Mouse (Mus musculus) frontal cortex, postnatal 10 days (tissue): ENCODE results near the gene Nrtn.
A peak's percentile ranks its signal among the peaks of the same experiment; 100 is the strongest.

Experiments
- DNase-seq, 2 experiments: peaks; one replicate each; pipeline ENCODE4 v3.0.0; 2022; ENCODE audit warnings: low spot score in 2 of 2, mixed read lengths in 1 of 2

The Nrtn gene

DNA sequence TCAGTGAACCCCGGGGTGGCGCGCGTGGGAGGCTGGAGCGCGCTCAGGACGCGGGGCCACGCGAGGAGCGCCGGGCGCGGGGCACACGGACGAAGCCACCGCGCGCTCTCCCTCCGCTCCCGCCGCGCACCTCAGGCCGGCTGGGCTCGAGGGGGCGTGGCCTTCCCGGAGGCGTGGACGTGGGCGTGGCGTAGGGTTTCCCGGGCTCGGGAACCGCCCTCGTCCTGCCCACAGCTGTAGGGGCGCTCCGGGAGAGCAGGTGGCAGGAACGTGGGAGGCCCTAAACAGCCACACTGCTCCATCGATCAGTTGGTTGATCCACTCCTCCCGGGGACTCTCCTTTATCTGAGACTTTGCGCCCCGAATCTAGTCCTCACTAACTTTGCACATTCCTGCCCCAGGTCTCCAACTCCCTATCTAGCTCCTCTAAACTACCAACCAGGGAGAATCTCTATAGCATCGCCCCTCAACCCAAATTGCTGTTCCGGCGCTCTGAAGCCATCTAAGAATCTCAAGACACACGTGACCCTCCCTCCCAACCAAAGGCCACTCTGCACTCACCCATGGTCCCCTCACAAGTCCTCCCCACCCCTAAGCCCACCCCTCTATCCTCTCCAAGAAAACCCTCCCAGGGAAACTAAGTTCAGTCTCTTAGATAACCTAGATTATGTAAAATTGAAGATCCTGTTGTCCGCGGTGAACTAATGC, at the start of gene Nrtn:
TSS of gene Nrtn (minus strand) at position 115 of the 708 bp plus-strand sequence.
- DNase-seq, result peak in 1 of 2 experiments; percentile 64

- no peak for DNase-seq
These were observed 48.5 kb upstream of the Nrtn start for GRCm38 (mm10) chr17:56805784-56806183.

GRCm38 (mm10) chr17:56804952-56805351, 47.6 kb upstream of the Nrtn start:
- no peak for DNase-seq

- no peak for DNase-seq
These were observed 44.7 kb upstream of the Nrtn start for GRCm38 (mm10) chr17:56802065-56802464.

DNA sequence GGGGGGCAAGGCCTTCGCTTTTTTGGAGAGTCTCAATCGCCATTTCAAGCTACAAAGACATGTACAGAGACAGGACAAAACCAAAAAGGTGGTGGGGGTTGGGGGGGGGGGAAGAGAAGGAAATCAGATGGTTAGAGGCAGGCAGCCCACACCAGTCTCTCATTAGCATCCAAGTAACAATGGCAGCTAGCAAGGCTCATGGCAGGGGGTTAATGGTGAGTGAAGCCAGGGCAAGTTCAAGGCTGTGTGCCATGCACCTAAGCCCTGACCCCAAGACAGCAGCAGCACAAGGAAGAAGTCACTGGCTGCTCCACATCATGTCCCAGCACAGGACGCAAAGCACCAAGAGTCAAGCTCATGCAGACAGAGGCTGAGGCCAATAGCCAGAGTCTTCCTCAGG, 41.9 kb upstream of the Nrtn start:
- DNase-seq, result no peak

DNA sequence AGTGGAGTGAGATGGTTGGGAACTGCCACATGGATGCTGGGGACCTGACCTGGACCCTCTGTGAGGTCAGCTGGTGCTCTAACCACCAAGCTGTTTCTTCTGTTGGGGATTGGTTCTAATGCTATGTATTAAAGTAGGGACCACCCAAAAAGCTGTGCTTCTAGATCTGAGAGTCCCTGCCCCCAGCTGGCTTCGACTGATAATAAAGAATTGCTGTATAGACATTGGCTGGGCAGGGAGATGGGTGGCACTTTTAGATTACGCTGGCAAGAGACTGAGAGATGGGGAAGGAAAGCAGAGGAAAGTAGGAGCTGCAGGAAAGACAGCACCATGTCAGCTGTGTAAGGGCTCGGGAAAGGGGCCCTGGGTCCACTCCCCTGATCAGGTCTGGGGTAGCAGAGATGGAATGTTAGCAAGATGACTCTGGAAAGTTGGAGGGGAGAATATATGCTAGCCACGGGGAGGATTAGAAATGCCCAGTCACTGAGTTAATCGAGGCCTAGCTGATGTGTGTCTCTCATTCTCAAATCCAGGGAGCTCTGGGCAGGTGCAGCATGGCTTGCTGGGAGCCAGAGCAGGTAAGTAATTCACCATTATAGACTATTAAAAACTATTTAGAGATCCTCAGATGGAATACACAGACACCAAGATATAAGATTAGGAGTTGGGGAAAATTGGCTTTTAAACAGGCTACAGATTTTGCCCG, 36.4 kb upstream of the Nrtn start:
- DNase-seq, result no peak

DNA sequence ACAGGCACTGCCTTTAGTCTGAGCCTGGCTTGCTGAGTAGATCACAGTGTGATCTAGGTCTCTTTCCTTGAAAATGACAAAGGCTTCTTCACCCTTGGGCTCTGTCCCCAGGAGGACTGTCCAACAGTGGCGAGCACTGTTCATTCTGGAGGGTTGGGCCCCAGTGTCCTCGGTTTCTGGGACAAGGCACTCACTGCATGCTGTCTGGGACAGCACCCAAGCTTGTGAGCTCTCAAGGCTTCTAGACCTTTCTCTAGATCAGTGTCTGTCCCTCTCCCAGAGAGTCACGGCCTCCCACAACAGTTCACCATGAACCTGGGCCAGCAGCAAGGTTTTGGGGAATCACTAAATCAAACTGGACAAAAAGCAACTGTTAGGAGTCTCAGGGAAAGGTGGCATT, 35.3 kb upstream of the Nrtn start:
- DNase-seq, result no peak

DNA sequence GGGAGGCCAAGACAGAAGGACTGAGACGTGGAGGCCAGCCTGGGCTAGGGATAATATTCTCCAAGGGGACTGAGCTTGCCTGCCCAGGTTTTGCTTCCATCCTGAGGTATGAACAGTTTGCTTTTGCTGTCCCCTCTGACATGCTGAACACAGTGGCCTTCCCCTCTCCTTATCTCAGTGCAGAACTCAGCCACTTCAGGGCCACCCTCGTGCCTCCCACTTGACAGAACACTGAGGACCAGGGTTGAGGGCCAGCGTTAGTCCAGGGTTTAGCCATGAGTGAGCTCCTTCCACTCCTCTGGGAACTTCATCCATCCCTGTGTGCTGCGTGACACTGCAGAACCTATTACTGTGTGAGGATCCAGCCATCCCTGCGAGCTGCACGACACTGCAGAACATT, 32.0 kb upstream of the Nrtn start:
- DNase-seq, result no peak

- DNase-seq, result no peak
These were observed 31.6 kb upstream of the Nrtn start for GRCm38 (mm10) chr17:56788886-56789285.

GRCm38 (mm10) chr17:56780291-56780978, 23.1 kb upstream of the Nrtn start:
- no peak for DNase-seq

DNA sequence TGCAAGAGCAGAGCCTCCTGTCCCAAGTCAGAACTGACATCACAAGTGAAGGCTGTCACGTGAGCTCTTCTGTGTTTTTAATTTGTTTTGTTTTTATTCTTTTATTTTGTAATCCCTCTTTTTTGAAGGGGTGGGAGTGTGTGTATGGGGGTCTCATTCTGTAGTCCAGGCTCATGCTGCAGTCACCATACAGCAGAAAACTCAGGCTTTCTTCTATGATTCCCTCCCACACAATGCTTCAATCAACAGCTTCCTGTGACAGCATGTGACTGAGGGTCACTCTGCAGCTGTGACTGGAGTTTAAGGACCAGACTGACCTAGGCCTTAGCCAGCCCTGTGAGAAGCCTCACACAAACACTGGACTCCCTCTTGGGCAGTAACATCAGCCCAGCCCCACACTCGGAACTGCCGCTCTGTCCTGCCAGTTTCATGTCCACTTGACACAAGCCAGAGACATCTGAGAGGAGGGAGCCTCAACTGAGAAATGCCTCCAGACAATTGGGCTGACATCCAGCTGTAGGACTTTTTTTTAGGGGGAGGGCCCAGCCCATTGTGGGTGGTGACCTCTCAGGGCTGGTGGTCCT, 21.5 kb upstream of the Nrtn start:
- DNase-seq, result no peak

GRCm38 (mm10) chr17:56777568-56777967, 20.2 kb upstream of the Nrtn start:
- DNase-seq, result no peak

GRCm38 (mm10) chr17:56769950-56770349, 12.6 kb upstream of the Nrtn start, which contains the start of gene Prr22:
Gene Prr22, plus strand, starts transcription at chr17:56770250.
- DNase-seq, result no peak

DNA sequence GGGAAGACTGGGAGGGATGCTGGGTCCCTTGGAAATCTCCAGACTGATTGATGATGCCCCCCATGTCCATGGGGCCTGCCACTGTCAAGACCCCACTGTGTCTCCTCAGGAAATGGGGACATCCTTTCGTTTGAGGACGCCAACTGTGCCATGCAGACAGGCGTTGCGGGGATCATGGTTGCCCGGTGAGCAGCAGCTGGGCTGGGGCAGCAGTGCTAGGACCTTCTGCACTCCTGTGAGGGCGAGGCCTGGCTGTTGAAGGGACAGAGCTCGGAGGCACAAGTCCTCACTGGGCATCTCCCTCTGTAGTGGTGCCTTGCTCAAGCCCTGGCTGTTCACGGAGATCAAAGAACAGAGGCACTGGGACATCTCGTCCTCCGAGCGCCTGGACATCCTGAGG, 11.6 kb upstream of the Nrtn start:
- no peak for DNase-seq

DNA sequence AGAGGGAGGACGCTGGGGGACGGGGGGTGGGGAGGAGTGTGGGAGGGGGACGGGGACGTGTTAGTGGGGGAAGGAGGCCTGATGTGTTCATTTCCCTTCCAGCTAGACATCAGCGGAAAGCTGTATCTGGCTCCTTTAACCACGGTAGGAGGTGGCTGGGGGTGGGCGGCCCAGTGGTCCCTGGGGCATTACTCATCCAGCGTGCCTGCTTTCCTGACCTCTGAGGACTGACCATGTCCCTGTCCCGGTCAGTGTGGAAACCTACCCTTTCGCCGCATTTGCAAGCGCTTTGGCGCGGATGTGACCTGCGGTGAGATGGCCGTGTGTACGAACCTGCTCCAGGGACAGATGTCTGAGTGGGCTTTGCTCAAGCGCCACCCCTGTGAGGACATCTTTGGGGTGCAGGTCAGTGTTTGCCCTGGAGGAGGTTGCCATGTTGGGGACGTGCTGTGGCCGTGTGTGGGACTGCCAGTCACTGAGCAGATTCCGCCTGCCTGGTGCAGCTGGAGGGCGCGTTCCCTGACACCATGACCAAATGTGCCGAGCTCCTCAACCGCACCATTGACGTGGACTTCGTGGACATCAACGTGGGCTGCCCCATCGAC, 10.3 kb upstream of the Nrtn start:
- DNase-seq, result no peak

DNA sequence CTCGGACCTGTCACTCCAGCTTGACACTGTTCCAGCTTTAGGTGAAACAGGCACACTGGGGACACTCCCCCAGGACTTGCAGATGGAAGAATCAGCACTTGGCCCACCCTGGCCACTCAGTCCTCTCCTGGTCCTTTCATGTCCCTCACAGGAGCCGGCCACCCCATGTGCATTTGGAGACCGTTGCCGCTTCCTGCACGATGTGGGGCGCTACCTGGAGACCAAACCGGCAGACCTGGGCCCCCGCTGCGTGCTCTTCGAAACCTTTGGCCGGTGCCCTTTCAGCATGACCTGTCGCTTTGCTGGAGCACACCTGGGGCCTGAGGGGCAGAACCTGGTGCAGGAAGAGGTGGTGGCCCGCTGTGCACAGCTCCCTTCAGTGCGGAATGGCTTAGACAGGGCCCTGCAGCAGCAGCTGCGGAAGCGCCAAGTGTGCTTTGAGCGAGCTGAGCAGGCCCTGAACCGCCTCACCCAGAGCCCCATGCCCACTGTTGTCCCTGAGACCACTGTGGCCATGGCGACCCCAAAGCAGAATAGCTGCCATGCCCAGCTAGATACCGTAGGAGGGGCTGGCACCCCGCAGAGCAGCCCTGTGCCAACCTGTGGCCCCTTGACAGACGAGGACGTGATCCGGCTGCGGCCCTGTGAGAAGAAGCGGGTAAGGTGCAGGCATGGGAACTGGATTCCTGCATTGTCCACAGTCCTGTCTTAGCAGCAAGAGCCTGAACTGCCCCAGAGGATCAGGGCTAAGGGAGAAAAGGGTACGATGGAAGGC, 9.5 kb upstream of the Nrtn start:
- no peak for DNase-seq

DNA sequence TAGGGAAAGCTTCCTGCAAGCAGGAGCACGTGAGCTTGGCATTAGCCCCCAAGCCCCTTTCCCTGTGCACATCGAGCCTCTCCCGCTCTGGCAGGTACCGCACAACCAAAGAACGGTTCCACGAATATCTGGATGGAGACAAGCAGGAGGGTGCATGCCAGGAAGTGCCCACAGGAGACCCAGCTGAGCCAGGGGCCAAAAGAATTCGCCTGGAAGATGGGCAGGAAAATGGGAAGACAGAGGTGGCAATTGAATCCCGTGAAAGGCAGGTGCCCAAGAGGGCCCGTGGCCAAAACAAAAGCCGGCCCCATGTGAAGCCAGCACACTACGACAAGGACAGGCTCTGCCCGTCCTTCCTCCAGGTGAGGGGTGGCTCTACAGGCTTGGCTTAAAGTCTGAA, 8.1 kb upstream of the Nrtn start:
- no peak for DNase-seq

GRCm38 (mm10) chr17:56764474-56765354, 7.4 kb upstream of the Nrtn start, which contains the start of gene Dus3l:
Gene Dus3l, plus strand, starts transcription at chr17:56764757.
- DNase-seq, result peak; percentile 83 to 87

GRCm38 (mm10) chr17:56763741-56764250, 6.5 kb upstream of the Nrtn start:
- no peak for DNase-seq
